Comparison of ENCODE assay signal across 1 mouse cellular context in genomic region chr11:118379251-118380009, GRCm38 (mm10).
TF ChIP-seq lines count a peak whose summit lies in the region.

No protein-coding gene starts in this region.

TF ChIP-seq in CH12.LX, 34 proteins besides CTCF, POLR2A, EP300 and RAD21 (continued from another document):
- TF ChIP-seq BHLHE40 (IDR thresholded peaks at IDR 0.05; ENCODE audit: low read depth, low read length) (peak; percentile 83), HCFC1 (IDR thresholded peaks at IDR 0.05; ENCODE audit: low read depth, low read length) (no peak), USF2 (conservative IDR thresholded peaks at IDR 0.05; ENCODE audit: low read depth, low read length) (no peak), JUN (IDR thresholded peaks at IDR 0.05; ENCODE audit: insufficient read depth, low read depth, low read length) (peak; percentile 92), MEF2A (IDR thresholded peaks at IDR 0.05; ENCODE audit: borderline replicate concordance, low read depth, low read length) (peak; percentile 83; the same call in 1 of the 2 replicates), ZKSCAN1 (IDR thresholded peaks at IDR 0.05; ENCODE audit: borderline replicate concordance, low read depth, low read length) (no peak), ZC3H11A (IDR thresholded peaks at IDR 0.05; ENCODE audit: low read depth, low read length) (peak; percentile 70), JUND (conservative IDR thresholded peaks at IDR 0.05; ENCODE audit: low read depth, low read length) (peak; percentile 89), TBP (conservative IDR thresholded peaks at IDR 0.05; ENCODE audit: low read depth, low read length) (0 out of 2 replicates have a peak, but pooled peaks have one; percentile 9), CHD1 (IDR thresholded peaks at IDR 0.05; ENCODE audit: low read depth, low read length) (peak; percentile 37; the same call in 1 of the 2 replicates), SIN3A (IDR thresholded peaks at IDR 0.05; ENCODE audit: low read length) (peak; percentile 78; the same call in 1 of the 2 replicates), MAFK (IDR thresholded peaks at IDR 0.05; ENCODE audit: insufficient replicate concordance, low read length) (0 out of 2 replicates have a peak, but pooled peaks have one; percentile 36), NRF1 (IDR thresholded peaks at IDR 0.05; ENCODE audit: low read depth, low read length) (peak; percentile 38; the same call in 1 of the 2 replicates), IRF4 (IDR thresholded peaks at IDR 0.05; ENCODE audit: low read depth, low read length) (peak; percentile 99), E2F4 (IDR thresholded peaks at IDR 0.05; ENCODE audit: insufficient replicate concordance, low read depth, low read length) (no peak), MAX (IDR thresholded peaks at IDR 0.05; ENCODE audit: low read length) (peak; percentile 39; the same call in 1 of the 2 replicates), MAZ (IDR thresholded peaks at IDR 0.05; ENCODE audit: low read depth, low read length) (peak; percentile 93), ZMIZ1 (IDR thresholded peaks at IDR 0.05; ENCODE audit: low read depth, low read length) (no peak), MXI1 (IDR thresholded peaks at IDR 0.05; ENCODE audit: low read depth, low read length) (no peak; the same call in 1 of the 2 replicates), CHD2 (IDR thresholded peaks at IDR 0.05; ENCODE audit: low read length) (peak; percentile 60; the same call in 1 of the 2 replicates), PAX5 (IDR thresholded peaks at IDR 0.05; ENCODE audit: low read length) (no peak)
